Mouse (Mus musculus) bone marrow, adult 2 months (tissue): ENCODE results near the gene Atp6v1g2.

Source experiments
- CTCF ChIP-seq: fragments of 200-500 bp; IDR thresholded peaks from 2 replicates; pipeline ENCODE4 v1.5.1; 2011; ENCODE audit warnings: low read length, control low read depth; ENCODE audit not compliant: control insufficient read depth, insufficient read depth
- POLR2A ChIP-seq: fragments of 200-500 bp; IDR thresholded peaks from 2 replicates; pipeline ENCODE4 v1.6.1; 2011; ENCODE audit warnings: low read depth, mild to moderate bottlenecking, control low read depth, low read length, borderline replicate concordance; ENCODE audit not compliant: control insufficient read depth

GRCm38 (mm10) chr17:35185639-35186611 is 47.5 kb upstream of the Atp6v1g2 start:
- TF ChIP-seq CTCF (no peak), POLR2A (no peak)
